8 mouse cellular contexts compared by ENCODE assay signal in the genomic region with DNA sequence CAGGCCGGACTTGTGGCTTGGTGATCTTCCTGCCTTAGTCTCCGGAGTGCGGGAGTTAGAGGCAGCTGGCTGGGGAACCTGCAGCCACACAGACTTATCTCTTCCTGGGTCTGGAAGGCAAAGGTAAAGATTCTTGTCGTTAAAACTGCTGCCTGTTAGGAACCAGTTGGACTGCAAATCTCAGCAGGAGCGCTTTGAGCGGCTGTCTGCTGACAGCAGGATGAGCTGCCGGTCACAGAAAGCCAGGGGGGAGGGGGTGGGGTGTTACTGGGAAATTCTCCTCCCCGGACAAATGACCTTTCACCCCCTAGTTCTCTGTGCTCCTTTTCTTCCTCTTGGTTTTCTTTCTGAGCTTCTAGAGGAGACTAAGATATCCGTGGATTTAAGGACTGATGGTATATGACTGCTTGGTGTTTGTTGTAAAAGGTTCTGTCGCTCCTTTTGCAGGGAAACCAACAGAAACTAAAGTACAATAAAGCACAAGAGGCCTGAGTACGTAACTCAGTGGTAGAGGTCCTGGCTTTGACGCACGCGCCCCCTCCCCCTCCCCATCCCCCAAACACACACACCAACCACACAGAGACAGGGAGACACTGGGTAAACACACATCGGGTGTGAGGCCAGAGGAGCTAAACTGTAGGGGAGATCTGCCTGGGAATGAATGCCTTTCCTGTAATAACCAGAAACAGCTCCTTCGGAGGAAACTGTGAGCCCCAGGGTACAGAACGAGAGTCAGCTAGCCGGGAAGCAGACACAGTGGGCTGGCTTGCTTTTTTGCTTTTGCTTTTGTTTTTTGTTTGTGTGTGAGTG. TPM values are rescaled to one million over a fixed set of nuclear protein-coding genes. Genes with fewer than 3 reads are reported as not detected.
A peak's percentile ranks its signal among the peaks of the same experiment; 100 is the strongest.
DNase-seq lines count a peak whose midpoint lies in the region; ATAC-seq lines count a peak whose summit lies in the region.

No protein-coding gene starts in this region.

- no peaks in the 10 kb centered on the region for H3K36me3 ChIP-seq in embryonic facial prominence, embryonic 11.5 days (replicated peaks; ENCODE audit: control insufficient read depth, insufficient read depth, low read depth, low read length)
- H3K36me3 ChIP-seq in midbrain, embryonic 10.5 days = no peaks in the 10 kb centered on the region

- H3K9ac ChIP-seq in embryonic facial prominence, embryonic 11.5 days (replicated peaks; ENCODE audit: low read length) = peak overlapping the region; percentile 26; the same call in 1 of the 2 replicates

- WGBS in embryonic facial prominence, embryonic 11.5 days = under 1% methylated on average over 18 of the region's 18 CpGs
- 1% methylated on average over 18 of the region's 18 CpGs for whole genome bisulfite sequencing in midbrain, embryonic 10.5 days

- H3K27ac ChIP-seq in embryonic facial prominence, embryonic 11.5 days (replicated peaks; ENCODE audit: low read depth, low read length) = 0 out of 2 replicates have a peak overlapping the region, but pooled peaks have one; percentile 38
- H3K27ac ChIP-seq in midbrain, embryonic 10.5 days (replicated peaks) = peak overlapping the region; percentile 84

- H3K4me3 ChIP-seq in embryonic facial prominence, embryonic 11.5 days (ENCODE audit: low read depth, low read length) = no peak overlapping the region
- peak overlapping the region; percentile 43 for H3K4me3 ChIP-seq in midbrain, embryonic 10.5 days

- no peaks in the 10 kb centered on the region for H3K9me3 ChIP-seq in embryonic facial prominence, embryonic 11.5 days (replicated peaks; ENCODE audit: control insufficient read depth, low read length)
- no peaks in the 10 kb centered on the region for H3K9me3 ChIP-seq in midbrain, embryonic 10.5 days (replicated peaks)

- intact Hi-C loops in gastrocnemius, postnatal 14 days (cut with DNase I; ENCODE audit: low total_unique reads) = loop anchor here (5.0 to 10.0 kb wide), 2 partner anchors 156 to 314 kb away; no protein-coding TSS in a partner anchor
- intact Hi-C loops in heart, postnatal 36 days (cut with DNase I) = loop anchor here (2.0 to 5.0 kb wide), 4 partner anchors 54 to 214 kb away; a partner anchor contains a TSS

- H3K27me3 ChIP-seq in embryonic facial prominence, embryonic 11.5 days (ENCODE audit: control insufficient read depth, insufficient read depth, low read length) = no peaks in the 10 kb centered on the region
- no peaks in the 10 kb centered on the region for H3K27me3 ChIP-seq in midbrain, embryonic 10.5 days (ENCODE audit: low read depth, poor library complexity, severe bottlenecking)

- H3K4me1 ChIP-seq in embryonic facial prominence, embryonic 11.5 days (ENCODE audit: control insufficient read depth, insufficient read depth, low read length) = no peaks in the 10 kb centered on the region
- H3K4me1 ChIP-seq in midbrain, embryonic 10.5 days = peaks cover 38% of the 10 kb centered on the region

- DNase-seq in gastrocnemius, postnatal 14 days = peak; percentile 6
- no peak for DNase-seq in gastrocnemius, postnatal 25 days
- peak; percentile 61 for DNase-seq in embryonic facial prominence, embryonic 11.5 days (ENCODE audit: low spot score)
- DNase-seq in heart, postnatal 36 days = peak; percentile 26 to 42
- peak; percentile 21 to 49 for DNase-seq in kidney, postnatal 4 days
- peak; percentile 72 for DNase-seq in midbrain, embryonic 10.5 days (ENCODE audit: low spot score)
- DNase-seq in urinary bladder, postnatal 25 days (ENCODE audit: low spot score) = peak; percentile 15
- DNase-seq in cerebellum, postnatal 4 days (ENCODE audit: low spot score in 2 of 2) = no peak

- peak; percentile 72 for ATAC-seq in embryonic facial prominence, embryonic 11.5 days (replicated peaks; ENCODE audit: insufficient number of reproducible peaks, low FRiP score, low TSS enrichment, low read depth)

- peak overlapping the region; percentile 29; the same call in 1 of the 2 replicates for H3K4me2 ChIP-seq in embryonic facial prominence, embryonic 11.5 days (ENCODE audit: low read depth, low read length)

RNA-seq across cellular contexts. Expression of a gene that starts 29.7 kb away (rescaled TPM):
- total RNA-seq in gastrocnemius, postnatal 14 days (2021) = 10 to 100 TPM; 54.9 to 65.0 TPM
- total RNA-seq in gastrocnemius, postnatal 25 days (2021) = 10 to 100 TPM; 55.5 to 58.8 TPM
- 227 and 244 TPM in 2 replicates for polyA plus RNA-seq in embryonic facial prominence, embryonic 11.5 days (2014; fragmentation: Nextera tagmentation; extraction: Ambion mirVana)
- total RNA-seq in heart, postnatal 36 days (2021) = 100 to 1,000 TPM in 1 of 2 experiments, 10 to 100 TPM in 1; 96.8 to 106 TPM
- polyA plus RNA-seq in midbrain, embryonic 10.5 days (2016; fragmentation: Nextera tagmentation; extraction: Ambion mirVana) = 232 TPM in 2 replicates

RNA-seq across cellular contexts. Expression of a gene that starts 55.8 kb away (rescaled TPM):
- total RNA-seq in gastrocnemius, postnatal 14 days (2021) = 1 to 10 TPM; 8.3 to 9.3 TPM
- total RNA-seq in gastrocnemius, postnatal 25 days (2021) = 1 to 10 TPM; 5.4 to 7.4 TPM
- polyA plus RNA-seq in embryonic facial prominence, embryonic 11.5 days (2014; fragmentation: Nextera tagmentation; extraction: Ambion mirVana) = 17.9 and 18.8 TPM in 2 replicates
- 10 to 100 TPM; 14.7 to 20.8 TPM for total RNA-seq in heart, postnatal 36 days (2021)
- polyA plus RNA-seq in midbrain, embryonic 10.5 days (2016; fragmentation: Nextera tagmentation; extraction: Ambion mirVana) = 17.9 and 19.0 TPM in 2 replicates

Comparison
In these comparisons a context has a peak if more than half of its experiments do, and no peak if none do; other contexts are left out.
1. DNase-seq: peak in gastrocnemius, postnatal 14 days (single experiment), embryonic facial prominence, embryonic 11.5 days (single experiment), heart, postnatal 36 days (2 of 2), kidney, postnatal 4 days (2 of 2), midbrain, embryonic 10.5 days (single experiment) and urinary bladder, postnatal 25 days (single experiment); none in gastrocnemius, postnatal 25 days (single experiment) and cerebellum, postnatal 4 days (0 of 2).